Mouse (Mus musculus) limb, embryonic 15.5 days (tissue): ENCODE results near the gene Fam110a. TPM values are rescaled to one million over a fixed set of nuclear protein-coding genes. Genes with fewer than 3 reads are reported as not detected.
A peak's percentile ranks its signal among the peaks of the same experiment; 100 is the strongest.

Experiments
- ATAC-seq: fragments of 200-750 bp; cut with Nextera tagmentation; 2 replicates; pipeline ENCODE4 v1.8.0; 2017; ENCODE audit warnings: low read depth, moderate TSS enrichment; ENCODE audit not compliant: insufficient number of reproducible peaks, low FRiP score, low TSS enrichment
- H3K27ac ChIP-seq: fragments of 300-500 bp; sonication (generic); 2 replicates; pipeline ENCODE4 v1.5.1; 2015; ENCODE audit warnings: moderate library complexity, mild to moderate bottlenecking, inconsistent platforms
- H3K27me3 ChIP-seq: fragments of 300-500 bp; sonication (generic); 2 replicates; pipeline ENCODE4 v1.6.1; 2015; ENCODE audit warnings: inconsistent platforms
- H3K36me3 ChIP-seq: fragments of 300-500 bp; sonication (generic); 2 replicates; pipeline ENCODE4 v1.6.1; 2015; ENCODE audit warnings: inconsistent platforms
- H3K4me1 ChIP-seq: fragments of 300-500 bp; sonication (generic); 2 replicates; pipeline ENCODE4 v1.6.1; 2015; ENCODE audit warnings: inconsistent platforms
- H3K4me2 ChIP-seq: fragments of 300-500 bp; sonication (generic); 2 replicates; pipeline ENCODE4 v1.6.1; 2015; ENCODE audit warnings: mild to moderate bottlenecking, inconsistent platforms
- H3K4me3 ChIP-seq: fragments of 300-500 bp; sonication (generic); 2 replicates; pipeline ENCODE4 v1.5.1; 2015; ENCODE audit warnings: mild to moderate bottlenecking, inconsistent platforms
- H3K9ac ChIP-seq: fragments of 300-500 bp; sonication (generic); 2 replicates; pipeline ENCODE4 v1.6.1; 2015; ENCODE audit warnings: inconsistent platforms
- H3K9me3 ChIP-seq: fragments of 300-500 bp; sonication (generic); 2 replicates; pipeline ENCODE4 v1.6.1; 2016; ENCODE audit warnings: inconsistent platforms
- WGBS: fragments of 180-500 bp; shearing (Covaris S2); methylation state at CpG from one replicate; pipeline ENCODE4 v1.1.7; 2015; 5-methylcytosine and 5-hydroxymethylcytosine counted together
- polyA plus RNA-seq: library from polyadenylated mRNA; unstranded; fragments of >200 nt; fragmentation: Nextera tagmentation; extraction: Ambion mirVana; gene quantifications from 2 replicates; pipeline ENCODE4 v1.2.1, GENCODE M21; 2015

The Fam110a gene
- polyA plus RNA-seq, 1 experiment from 2014 or later = 23.3 TPM

GRCm38 (mm10) chr2:151978494-151978893 is 1.5 kb downstream of the Fam110a start:
- WGBS = 51% methylated on average over 6 of the region's 6 CpGs
- H3K4me1 ChIP-seq = peaks cover 35% of the 10 kb centered on the region
- H3K9me3 ChIP-seq = no peaks in the 10 kb centered on the region
- H3K4me3 ChIP-seq = peak overlapping the region; percentile 56
- H3K36me3 ChIP-seq = no peaks in the 10 kb centered on the region
- peak overlapping the region; percentile 84; the same call in 1 of the 2 replicates for H3K4me2 ChIP-seq
- no peak for ATAC-seq
- peaks cover 8% of the 10 kb centered on the region for H3K27me3 ChIP-seq
- H3K27ac ChIP-seq = no peak overlapping the region
- no peak overlapping the region for H3K9ac ChIP-seq

- H3K27me3 ChIP-seq = peaks cover 12% of the 10 kb centered on the region
- H3K4me3 ChIP-seq = no peak overlapping the region
- no peak overlapping the region for H3K27ac ChIP-seq
- no peaks in the 10 kb centered on the region for H3K9me3 ChIP-seq
- no peak overlapping the region for H3K9ac ChIP-seq
- H3K4me2 ChIP-seq = 0 out of 2 replicates have a peak overlapping the region, but pooled peaks have one; percentile 84
- 73% methylated on average over 4 of the region's 4 CpGs for WGBS
- no peak for ATAC-seq
- H3K36me3 ChIP-seq = no peaks in the 10 kb centered on the region
- peaks cover 40% of the 10 kb centered on the region for H3K4me1 ChIP-seq
Observed at GRCm38 (mm10) chr2:151977689-151978440, 2.2 kb downstream of the Fam110a start.

GRCm38 (mm10) chr2:151976067-151976466 is 4.0 kb downstream of the Fam110a start:
- H3K27ac ChIP-seq = no peak overlapping the region
- WGBS = 95% methylated on average over 3 of the region's 3 CpGs
- no peak overlapping the region for H3K4me2 ChIP-seq
- H3K4me3 ChIP-seq = no peak overlapping the region
- no peaks in the 10 kb centered on the region for H3K9me3 ChIP-seq
- no peaks in the 10 kb centered on the region for H3K36me3 ChIP-seq
- H3K4me1 ChIP-seq = peaks cover 55% of the 10 kb centered on the region
- H3K9ac ChIP-seq = no peak overlapping the region
- no peak for ATAC-seq
- H3K27me3 ChIP-seq = peaks cover 15% of the 10 kb centered on the region

- peaks cover 60% of the 10 kb centered on the region for H3K4me1 ChIP-seq
Observed at GRCm38 (mm10) chr2:151975295-151975694, 4.7 kb downstream of the Fam110a start.

GRCm38 (mm10) chr2:151973595-151974562 is 6.1 kb downstream of the Fam110a start:
- Histone ChIP-seq H3K4me2 (peak overlapping the region; percentile 42), H3K4me3 (peak overlapping the region; percentile 25), H3K9me3 (no peaks in the 10 kb centered on the region), H3K36me3 (peaks cover 9% of the 10 kb centered on the region; the same call in 1 of the 2 replicates), H3K9ac (no peak overlapping the region), H3K27ac (no peak overlapping the region), H3K27me3 (peaks cover 15% of the 10 kb centered on the region), H3K4me1 (peaks cover 55% of the 10 kb centered on the region)
- 21% methylated on average over 36 of the region's 36 CpGs for WGBS
- ATAC-seq = no peak

More at GRCm38 (mm10) chr2:151975295-151975694, 4.7 kb downstream of the Fam110a start:
- 90% methylated on average over 5 of the region's 5 CpGs for WGBS
- Histone ChIP-seq H3K4me3 (no peak overlapping the region), H3K4me2 (no peak overlapping the region), H3K9ac (no peak overlapping the region), H3K27ac (no peak overlapping the region), H3K36me3 (no peaks in the 10 kb centered on the region), H3K27me3 (peaks cover 15% of the 10 kb centered on the region), H3K9me3 (no peaks in the 10 kb centered on the region)
- ATAC-seq = no peak

- 26% methylated on average over 23 of the region's 23 CpGs for WGBS
- no peak for ATAC-seq
Observed at GRCm38 (mm10) chr2:151972880-151973594, 7.0 kb downstream of the Fam110a start.

GRCm38 (mm10) chr2:151971748-151972147 is 8.3 kb downstream of the Fam110a start:
- H3K9ac ChIP-seq = no peak overlapping the region

More at GRCm38 (mm10) chr2:151972880-151973594, 7.0 kb downstream of the Fam110a start:
- Histone ChIP-seq H3K36me3 (peaks cover 9% of the 10 kb centered on the region; the same call in 1 of the 2 replicates), H3K27ac (no peak overlapping the region), H3K27me3 (peaks cover 15% of the 10 kb centered on the region), H3K4me2 (peak overlapping the region; percentile 42), H3K4me1 (peaks cover 48% of the 10 kb centered on the region), H3K9ac (no peak overlapping the region), H3K9me3 (no peaks in the 10 kb centered on the region), H3K4me3 (peak overlapping the region; percentile 25)

GRCm38 (mm10) chr2:151970191-151971172 is 9.5 kb downstream of the Fam110a start:
- Histone ChIP-seq H3K9ac (0 out of 2 replicates have a peak overlapping the region, but pooled peaks have one; percentile 7), H3K27ac (peak overlapping the region; percentile 5; the same call in 1 of the 2 replicates), H3K4me3 (peak overlapping the region; percentile 37), H3K4me2 (peak overlapping the region; percentile 58), H3K4me1 (peaks cover 48% of the 10 kb centered on the region), H3K27me3 (peaks cover 15% of the 10 kb centered on the region), H3K36me3 (peaks cover 9% of the 10 kb centered on the region; the same call in 1 of the 2 replicates), H3K9me3 (no peaks in the 10 kb centered on the region)
- 49% methylated on average over 53 of the region's 53 CpGs for WGBS
- ATAC-seq = peak; percentile 64

More at GRCm38 (mm10) chr2:151971748-151972147, 8.3 kb downstream of the Fam110a start:
- Histone ChIP-seq H3K27me3 (peaks cover 15% of the 10 kb centered on the region), H3K4me1 (peaks cover 48% of the 10 kb centered on the region), H3K9me3 (no peaks in the 10 kb centered on the region), H3K4me2 (no peak overlapping the region), H3K27ac (no peak overlapping the region), H3K36me3 (peaks cover 9% of the 10 kb centered on the region; the same call in 1 of the 2 replicates), H3K4me3 (no peak overlapping the region)
- no peak for ATAC-seq
- 87% methylated on average over 5 of the region's 5 CpGs for WGBS

- no peak for ATAC-seq
- Histone ChIP-seq H3K36me3 (peaks cover 9% of the 10 kb centered on the region; the same call in 1 of the 2 replicates), H3K27ac (no peak overlapping the region), H3K4me2 (no peak overlapping the region), H3K27me3 (peaks cover 15% of the 10 kb centered on the region), H3K4me3 (no peak overlapping the region), H3K9ac (no peak overlapping the region), H3K4me1 (peaks cover 50% of the 10 kb centered on the region), H3K9me3 (no peaks in the 10 kb centered on the region)
- 87% methylated on average over 6 of the region's 6 CpGs for WGBS
Observed at GRCm38 (mm10) chr2:151969396-151969795, 10.6 kb downstream of the Fam110a start.

GRCm38 (mm10) chr2:151968986-151969385 is 11.0 kb downstream of the Fam110a start:
- no peak overlapping the region for H3K4me2 ChIP-seq
- H3K36me3 ChIP-seq = peaks cover 9% of the 10 kb centered on the region; the same call in 1 of the 2 replicates
- no peak for ATAC-seq
- no peak overlapping the region for H3K4me3 ChIP-seq
- H3K9ac ChIP-seq = no peak overlapping the region
- H3K9me3 ChIP-seq = no peaks in the 10 kb centered on the region
- H3K4me1 ChIP-seq = peaks cover 51% of the 10 kb centered on the region
- no peak overlapping the region for H3K27ac ChIP-seq
- peaks cover 12% of the 10 kb centered on the region for H3K27me3 ChIP-seq
- WGBS = 89% methylated on average over 7 of the region's 7 CpGs
